Mouse (Mus musculus) kidney, adult 11 months (tissue): ENCODE measurements around the gene B3glct.

ENCODE experiments used
- DNase-seq: peaks from one replicate; pipeline ENCODE4 v3.0.0; 2022

Gene B3glct

GRCm38 (mm10) chr5:149677196-149677595, 834 bp upstream of the B3glct start:
- DNase-seq, result no peak

GRCm38 (mm10) chr5:149678990-149679348, 939 bp downstream of the B3glct start:
- no peak for DNase-seq

- DNase-seq, result no peak
Observed at GRCm38 (mm10) chr5:149679362-149679761, 1.3 kb downstream of the B3glct start.

GRCm38 (mm10) chr5:149679886-149680285, 1.9 kb downstream of the B3glct start:
- no peak for DNase-seq

- no peak for DNase-seq
Observed at GRCm38 (mm10) chr5:149680946-149681345, 2.9 kb downstream of the B3glct start.

DNA sequence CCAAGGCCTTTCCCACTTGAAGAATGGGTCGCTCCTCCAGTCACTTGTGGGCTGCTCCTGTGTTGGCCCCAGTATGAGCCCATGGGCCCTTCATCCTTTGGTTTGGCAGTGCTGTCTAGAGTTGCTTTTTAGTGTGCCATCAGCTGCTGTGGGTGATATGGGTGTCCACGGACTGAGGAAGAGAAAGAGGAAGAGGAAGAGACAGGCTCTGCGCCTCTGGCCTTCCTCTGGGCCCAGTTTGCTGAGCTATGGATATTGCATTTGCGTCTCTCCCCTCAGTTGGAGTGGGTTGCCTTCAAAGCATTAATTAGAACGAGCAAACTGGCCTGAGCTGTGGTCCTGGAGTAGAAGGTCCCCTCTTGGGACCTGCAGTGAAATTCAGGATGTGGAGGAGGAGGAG, 11.8 kb downstream of the B3glct start:
- no peak for DNase-seq

DNA sequence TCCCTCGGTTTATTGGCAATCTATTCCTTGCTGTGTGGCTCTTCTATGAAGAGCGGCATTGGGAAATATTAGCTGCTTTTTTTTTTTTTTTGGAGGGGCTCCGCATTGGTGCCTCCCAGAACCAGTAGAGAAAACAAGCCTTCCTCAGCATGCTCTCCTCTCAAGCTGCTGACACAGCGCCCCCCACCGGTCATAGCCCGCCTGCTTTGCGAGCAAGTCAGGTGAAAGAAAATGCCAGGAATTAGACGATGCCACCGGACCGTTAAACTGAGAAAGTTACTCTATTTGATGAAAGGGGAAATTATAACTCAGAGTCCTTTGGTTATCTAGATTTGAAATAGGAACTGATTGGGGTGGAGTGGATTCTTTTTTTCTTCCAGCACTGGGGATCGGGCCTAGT, 14.5 kb downstream of the B3glct start:
- no peak for DNase-seq

GRCm38 (mm10) chr5:149693200-149693599, 15.2 kb downstream of the B3glct start:
- DNase-seq, result no peak

DNA sequence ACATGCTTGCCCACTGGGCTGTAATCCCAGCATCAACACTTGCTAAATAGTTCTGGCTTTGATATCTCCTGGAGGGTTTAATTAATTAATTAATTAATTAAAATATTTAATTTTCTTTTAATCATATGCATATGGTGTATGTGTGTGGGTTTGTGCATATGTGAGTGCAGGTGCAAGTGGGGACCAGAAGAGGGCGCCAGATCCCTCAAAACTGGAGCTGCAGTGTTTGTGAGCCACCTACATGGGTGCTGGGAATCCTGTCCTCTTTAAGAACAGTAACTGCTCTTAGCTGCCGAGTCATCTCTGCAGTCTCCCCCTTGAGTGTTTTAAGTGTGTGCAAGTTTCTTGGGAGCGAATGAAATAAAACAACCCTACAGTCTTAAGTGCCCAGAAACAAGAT, 15.9 kb downstream of the B3glct start:
- no peak for DNase-seq

GRCm38 (mm10) chr5:149695077-149695750, 17.2 kb downstream of the B3glct start:
- no peak for DNase-seq

DNA sequence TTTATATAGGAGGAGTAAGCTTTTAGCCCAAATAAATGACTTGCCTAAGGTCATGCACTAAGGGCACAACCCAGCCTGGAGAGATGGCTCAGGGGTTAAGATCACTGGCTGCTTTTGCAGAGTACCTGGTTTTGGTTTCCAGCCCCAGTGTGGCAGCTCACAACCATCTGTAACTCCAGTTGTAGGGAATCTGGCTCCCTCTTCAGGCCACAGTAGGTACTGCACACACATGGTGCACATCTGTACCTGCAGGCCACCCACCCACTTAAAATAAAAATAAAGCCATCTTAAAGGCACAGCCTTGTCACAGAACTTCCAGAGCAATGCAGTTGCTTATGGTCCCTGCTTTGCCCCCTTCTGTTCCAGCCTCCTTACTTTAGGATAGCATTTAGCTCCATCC, 24.7 kb downstream of the B3glct start:
- DNase-seq, result no peak

DNA sequence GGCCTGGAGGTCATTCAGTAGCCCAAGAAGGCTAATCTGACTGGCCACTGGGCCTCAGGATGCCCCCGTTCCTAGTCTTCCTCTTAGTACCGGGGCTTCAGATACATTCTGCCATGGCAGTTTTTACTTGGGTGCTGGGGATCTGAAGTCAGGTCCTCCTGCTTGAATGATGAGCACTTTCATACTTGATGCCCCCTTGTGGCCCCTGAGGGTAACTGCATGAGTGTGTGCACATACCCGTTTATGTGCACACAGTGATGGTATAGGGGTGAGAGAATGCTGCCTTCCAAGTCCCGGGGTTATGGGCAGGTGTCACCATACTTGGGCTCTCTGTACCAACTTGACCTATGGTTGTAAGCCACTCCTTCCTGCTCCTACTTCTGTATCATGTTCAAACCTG, 33.5 kb downstream of the B3glct start:
- no peak for DNase-seq

GRCm38 (mm10) chr5:149713170-149713774, 35.2 kb downstream of the B3glct start:
- peak; percentile 12 for DNase-seq

- no peak for DNase-seq
Observed at GRCm38 (mm10) chr5:149713834-149714233, 35.8 kb downstream of the B3glct start.

DNA sequence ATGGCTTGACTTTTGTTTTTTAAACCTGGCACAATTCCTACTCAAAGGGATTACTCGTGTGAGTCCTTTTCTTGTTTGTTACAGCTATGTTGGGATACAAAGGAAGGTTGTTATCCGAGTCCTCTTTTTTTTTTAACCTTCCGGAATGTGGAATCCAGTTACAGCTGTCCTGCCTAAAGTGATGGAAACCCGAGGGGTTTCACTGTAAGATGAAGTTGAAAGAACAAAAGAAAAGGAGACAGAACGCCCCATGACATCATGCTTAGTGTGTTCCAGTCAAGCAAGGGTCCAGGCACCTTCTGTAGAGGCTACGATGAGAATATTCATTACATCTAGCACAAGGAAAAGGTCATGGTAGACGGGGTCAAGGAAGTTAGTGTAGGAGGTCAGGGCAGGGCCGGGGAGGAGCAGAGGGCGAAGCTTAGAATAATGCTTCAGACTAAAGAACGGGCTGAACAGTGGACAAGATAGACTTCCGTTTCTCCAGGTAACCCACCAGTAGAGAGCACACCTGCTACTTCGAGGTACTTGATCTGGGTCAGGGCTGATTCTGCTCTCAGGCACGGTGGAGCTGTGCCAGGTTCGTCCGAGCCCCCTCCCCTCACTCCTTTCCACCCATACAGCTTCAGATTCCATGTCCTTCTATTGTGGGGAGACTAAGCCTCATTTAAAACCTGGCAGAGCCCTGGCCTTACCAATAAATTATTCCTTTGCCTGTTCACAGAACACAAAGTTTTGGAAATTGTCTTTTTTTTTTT, 37.7 kb downstream of the B3glct start:
- no peak for DNase-seq

DNA sequence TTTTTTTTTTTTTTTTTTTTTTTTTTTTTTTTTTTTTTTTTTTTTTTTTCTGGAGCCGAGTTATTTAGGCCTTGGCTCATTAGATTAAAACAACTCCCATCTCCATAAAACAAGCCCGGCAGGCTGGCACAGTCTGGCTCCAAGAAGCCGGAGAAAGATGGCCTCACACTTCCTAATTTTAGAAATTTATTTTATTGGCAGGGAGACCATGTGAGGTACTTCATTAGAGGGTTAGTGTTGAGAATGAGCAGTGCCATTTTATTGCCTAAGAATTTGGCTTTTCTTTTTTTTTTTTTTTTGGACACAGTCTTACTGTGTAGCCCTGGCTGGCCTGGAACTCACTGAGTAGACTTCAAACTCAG, 38.3 kb downstream of the B3glct start:
- no peak for DNase-seq

- DNase-seq, result no peak
Observed at GRCm38 (mm10) chr5:149731776-149732175, 53.7 kb downstream of the B3glct start.

DNA sequence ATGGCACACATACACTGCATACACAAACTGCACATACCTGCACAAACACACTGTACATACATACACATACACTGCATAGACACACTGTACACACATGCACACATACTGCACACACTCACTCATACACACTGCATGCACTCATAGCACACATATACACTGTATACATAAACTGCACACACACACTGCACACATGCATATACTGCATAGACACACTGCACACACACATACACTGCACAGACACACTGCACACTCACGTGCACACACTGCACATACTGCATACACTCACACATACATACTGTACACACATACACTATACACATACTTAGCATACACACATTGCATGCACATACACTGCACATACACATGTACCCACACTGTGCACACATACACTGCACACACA, 59.2 kb downstream of the B3glct start:
- no peak for DNase-seq

DNA sequence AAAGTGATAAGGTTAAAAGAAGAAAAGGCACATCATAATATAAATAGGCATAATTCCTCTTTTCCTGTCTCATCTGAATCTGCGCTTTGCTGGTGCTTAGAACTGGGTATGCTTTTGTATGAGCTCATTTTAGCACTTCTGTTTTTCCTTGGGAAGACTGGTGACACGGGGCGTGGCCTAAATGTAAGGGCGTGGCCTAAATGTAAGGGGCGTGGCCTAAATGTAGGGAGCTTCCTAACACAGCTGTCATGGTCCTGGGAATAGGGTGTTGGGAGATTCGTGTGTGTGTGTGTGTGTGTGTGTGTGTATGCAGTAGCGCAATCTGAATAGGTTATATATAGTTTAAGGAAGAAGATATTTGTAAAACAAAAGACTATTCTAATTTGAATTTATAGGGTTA, 62.1 kb downstream of the B3glct start:
- no peak for DNase-seq

- DNase-seq, result no peak
Observed at GRCm38 (mm10) chr5:149740703-149741102, 62.7 kb downstream of the B3glct start.

- DNase-seq, result no peak
Observed at GRCm38 (mm10) chr5:149742286-149742685, 64.3 kb downstream of the B3glct start.

DNA sequence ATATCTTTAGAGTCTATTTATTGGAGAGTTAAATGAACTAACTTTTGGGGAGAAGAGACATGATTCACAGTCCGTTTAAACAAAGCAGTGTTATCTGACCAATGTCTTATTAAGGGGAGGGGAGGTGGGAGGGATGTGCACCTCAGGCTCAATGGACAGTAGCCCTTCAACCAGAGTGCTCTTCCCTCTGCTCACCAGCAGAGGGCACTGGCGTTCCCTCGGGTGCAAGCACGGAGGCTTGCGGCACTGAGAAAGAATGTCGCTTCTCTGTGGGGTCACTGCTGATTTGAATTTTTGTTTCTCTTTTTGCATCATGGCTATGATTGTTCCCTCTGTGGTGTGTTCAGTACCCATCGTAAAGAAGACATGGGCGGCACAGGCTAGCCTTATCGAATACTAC, 67.0 kb downstream of the B3glct start:
- DNase-seq, result no peak

GRCm38 (mm10) chr5:149748640-149749580, 70.9 kb downstream of the B3glct start:
- no peak for DNase-seq
